Mouse (Mus musculus) hindlimb bud, embryonic 11.5 days (tissue): Measurements from ENCODE around the gene Yrdc.

ENCODE experiments used
- DNase-seq: peaks from one replicate; pipeline ENCODE4 v3.0.0-alpha.2; 2012; ENCODE audit warnings: low read depth, low spot score; ENCODE audit errors: extremely low spot score

Yrdc gene

DNA sequence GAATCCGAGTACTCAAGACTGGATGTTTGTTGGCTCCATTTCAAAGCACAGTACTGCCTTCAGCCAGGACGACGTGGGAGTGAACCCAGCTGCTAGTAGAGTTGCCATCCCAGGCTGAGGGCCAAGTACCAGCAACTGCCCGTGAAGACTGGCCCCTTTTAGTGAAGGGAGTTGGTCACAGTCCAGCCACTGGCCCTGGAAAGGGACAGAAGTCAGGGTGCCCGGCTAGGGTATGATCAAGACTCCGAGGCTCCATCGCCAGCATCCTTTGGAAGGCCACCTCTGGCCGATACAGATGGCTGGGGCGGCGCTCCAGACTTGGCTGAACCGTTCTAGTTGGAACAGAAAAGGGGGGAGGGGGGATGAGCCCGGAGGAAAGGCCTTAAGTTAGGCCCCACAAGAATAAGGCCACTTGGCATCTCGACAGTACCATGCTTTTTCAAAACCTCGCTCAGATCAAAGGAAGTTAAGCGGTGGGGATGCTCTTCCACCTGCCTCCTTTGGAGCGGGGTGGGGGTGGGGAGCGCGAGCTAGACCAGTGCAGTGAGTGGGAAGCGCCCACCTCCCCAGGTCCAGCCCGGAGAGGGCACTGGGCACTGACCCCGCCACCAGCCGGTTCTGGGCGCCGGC, 733 bp upstream of the Yrdc start:
- DNase-seq: no peak

DNA sequence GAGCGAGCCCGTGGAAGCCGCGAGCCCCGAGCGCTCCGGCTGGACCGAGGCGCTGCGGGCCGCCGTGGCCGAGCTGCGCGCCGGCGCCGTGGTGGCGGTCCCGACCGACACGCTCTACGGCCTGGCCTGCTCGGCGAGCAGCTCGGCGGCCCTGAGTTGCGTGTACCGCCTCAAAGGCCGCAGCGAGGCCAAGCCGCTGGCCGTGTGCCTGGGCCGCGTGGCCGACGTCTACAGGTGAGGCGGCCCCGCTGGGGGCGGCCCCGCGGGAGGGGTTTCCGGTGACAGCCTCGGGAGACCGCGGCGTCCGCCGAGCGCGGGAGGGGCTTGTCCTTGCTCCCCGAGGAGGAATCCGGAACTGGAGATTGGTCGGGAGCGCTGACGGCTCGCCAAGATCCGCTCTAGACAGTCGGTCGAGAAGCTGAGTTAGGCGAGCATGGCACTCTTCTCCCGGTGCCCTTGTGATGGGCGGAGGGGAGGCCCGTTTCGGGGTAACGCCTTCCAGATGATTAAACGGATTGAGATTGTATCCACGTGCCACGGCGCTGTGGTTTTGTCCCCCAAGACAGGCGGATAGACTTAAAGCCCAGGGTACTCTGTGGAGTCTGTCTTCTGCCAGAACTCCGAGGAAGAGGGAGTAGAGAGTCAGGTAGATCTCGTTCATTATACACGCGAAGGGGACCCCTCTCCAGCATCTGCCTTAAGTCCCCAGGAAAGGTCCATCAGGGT, 617 bp downstream of the Yrdc start, which contains the start of gene 1110065P20Rik:
1110065P20Rik (minus strand) TSS at position 264 of the 726 bp plus-strand sequence.
- DNase-seq: no peak

DNA sequence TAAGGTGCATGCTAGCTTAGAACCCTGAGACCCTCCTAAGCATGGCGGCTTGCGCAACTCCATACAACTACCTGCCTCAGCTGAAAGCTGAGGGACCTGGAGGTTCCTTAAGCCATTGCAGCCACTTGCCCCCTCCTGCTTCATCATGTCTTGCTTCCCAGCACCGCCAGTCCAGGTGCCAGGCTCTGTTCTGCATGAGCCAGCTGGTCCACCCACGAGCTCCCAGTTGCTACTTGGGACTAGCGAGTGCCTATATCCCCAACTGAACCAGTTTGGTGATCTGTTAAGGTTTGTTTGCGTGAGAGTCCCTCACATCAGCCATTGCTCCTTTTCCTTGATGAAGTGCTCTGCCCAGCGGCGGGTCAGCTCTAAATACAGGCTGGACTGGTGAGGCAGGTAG, 5.8 kb downstream of the Yrdc start:
- DNase-seq: no peak

DNA sequence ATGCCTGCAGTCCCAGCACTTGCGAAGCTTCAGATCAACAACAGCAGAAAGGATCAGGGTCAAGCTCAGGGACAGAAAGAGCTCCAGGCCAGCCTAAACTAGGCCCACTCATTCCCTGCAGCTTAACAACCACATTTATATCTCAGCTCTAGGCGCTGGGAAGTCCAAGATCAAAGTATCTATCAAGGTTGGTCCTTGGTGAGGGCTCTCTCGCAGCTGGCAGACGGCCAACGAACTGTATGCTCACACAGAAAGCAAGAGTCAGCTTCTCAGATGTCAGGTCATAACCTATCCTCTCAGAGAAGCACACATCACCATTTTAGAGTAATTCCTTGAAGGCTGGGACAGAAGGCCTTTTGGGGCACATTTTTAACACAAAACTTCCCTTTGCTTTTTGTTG, 7.9 kb downstream of the Yrdc start:
- DNase-seq: no peak

DNA sequence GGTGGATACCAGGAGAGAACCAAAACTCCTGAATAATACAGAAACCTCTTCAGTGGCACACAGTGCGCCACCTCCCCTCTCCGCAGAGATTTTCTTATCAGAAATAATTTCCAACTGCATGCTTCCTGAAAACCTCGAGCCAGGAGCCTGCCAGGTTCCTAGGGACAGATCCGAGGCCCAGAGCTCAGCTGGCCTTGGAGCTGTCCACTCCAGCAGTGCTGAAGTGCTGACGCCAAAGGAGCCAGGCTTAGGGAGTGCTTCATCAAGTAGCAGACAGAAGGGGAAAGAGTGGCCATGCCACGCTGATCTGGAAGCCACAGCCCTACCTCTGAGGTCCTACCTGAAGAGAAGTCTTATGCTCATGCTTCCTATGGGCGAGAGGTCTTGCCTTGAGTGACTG, 10.0 kb downstream of the Yrdc start:
- DNase-seq: peak; percentile 86

DNA sequence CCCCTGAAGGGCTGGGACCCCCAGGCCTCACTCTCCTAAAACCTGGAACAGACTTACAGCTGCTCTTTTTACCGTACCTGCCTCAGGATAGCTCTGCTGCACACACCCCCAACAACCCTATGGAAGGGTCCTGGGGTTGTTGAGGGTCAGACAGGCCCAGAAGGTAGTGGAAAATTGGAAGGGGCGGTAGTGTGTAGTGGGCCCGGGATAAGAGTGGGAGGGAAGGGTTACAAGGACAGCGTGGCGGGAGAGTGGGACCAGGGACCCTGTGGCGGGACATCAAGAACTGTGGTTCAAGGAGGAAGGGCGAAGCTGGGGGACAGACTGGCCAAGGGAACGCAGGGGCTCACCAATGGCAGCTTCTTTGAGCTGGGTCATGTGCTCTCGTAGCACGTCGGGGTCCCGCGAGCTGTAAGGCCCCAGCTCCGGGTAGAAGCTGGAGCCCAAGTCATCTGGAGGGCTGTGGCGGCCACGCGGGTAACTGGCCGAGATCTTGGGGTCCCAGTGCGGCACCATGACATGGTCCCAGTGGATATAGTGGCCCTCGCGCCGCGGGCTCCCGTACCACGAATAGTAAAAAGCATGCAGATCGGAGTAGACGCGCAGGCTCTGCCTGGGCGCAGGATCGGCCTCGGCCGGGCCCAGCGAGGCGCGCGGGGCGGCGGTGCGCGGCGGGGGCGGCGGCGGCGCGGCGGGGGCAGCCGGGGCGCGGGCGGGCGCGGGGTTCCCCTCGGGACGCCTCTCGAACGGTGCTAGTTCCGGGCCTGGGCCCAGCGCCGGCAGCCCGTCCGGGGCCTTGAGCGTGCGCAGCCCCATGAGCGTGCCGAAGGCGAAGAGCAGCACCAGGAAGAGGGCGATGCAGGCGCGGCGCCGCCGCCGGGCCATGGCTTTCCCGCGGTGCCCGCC, 11.1 kb downstream of the Yrdc start, which contains the start of gene Maneal:
Maneal (minus strand) TSS at position 889 of the 906 bp plus-strand sequence.
- DNase-seq: no peak

DNA sequence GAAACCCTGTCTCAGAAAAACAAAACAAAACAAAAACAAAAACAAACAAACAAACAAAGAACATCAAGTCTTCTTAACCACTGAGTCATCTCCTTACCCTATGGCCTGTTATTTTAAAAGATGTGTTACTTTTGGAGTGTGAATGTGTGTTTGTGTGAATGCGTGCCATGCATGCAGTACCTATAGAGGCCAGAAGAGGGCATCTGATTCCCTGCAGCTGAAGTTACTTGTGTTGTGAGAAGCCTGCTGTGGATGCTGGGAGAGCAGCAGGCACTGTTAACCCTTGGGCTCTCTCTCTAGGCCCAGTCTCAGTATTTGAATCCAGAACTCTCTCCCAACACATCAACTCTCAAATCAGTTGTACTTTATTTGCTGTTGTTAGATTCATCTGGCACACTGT, 22.2 kb downstream of the Yrdc start:
- DNase-seq: no peak

DNA sequence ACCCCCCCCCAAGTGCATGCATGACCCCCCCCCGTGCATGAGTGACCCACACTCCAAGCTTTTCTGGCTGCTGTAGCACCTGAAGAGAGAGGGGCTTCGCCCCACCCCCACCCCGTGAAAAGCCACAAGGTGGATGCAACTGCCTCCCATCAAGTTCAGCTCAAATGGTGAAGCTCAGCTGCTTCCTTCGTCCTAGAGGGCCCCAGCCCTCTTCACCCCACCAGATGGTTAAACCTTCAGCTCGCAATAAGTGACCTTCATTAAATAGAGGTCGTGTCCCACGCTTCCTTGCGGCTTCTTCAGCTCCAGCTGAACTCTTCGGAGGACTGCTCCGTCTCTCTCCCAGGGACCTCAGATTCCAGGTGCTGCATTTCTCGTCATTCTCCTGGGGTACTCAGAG, 30.1 kb downstream of the Yrdc start, which contains the start of gene Epha10:
Epha10 (plus strand) TSS at position 301 of the 400 bp plus-strand sequence.
- DNase-seq: no peak

DNA sequence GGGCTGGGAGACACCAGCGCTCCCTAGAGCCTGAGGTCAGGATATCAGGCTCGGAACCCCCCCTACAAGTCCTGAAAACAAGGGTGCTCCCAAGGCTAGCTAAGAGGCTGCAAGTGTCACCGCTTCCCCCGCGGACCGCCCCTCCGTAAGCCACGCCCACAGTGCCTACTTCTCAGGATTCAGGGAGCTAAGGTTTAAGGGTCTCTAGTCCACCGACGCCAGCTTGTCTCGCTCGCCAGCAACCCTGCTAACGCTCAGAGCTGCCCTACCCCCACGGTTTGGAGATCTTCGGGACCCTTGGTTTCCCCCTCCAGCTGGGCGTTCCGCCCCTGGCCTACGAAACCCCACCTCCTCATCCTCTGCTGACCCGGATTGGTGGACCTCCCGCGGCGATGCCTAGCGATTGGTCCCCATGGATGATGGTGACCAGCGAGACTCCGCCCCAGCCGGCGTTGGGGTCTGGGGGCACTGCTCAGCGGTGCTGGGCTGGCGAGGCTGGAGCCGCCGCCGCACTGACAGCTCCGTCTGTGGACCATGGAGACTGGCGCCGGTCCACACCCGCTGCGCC, 30.9 kb downstream of the Yrdc start:
- DNase-seq: no peak

DNA sequence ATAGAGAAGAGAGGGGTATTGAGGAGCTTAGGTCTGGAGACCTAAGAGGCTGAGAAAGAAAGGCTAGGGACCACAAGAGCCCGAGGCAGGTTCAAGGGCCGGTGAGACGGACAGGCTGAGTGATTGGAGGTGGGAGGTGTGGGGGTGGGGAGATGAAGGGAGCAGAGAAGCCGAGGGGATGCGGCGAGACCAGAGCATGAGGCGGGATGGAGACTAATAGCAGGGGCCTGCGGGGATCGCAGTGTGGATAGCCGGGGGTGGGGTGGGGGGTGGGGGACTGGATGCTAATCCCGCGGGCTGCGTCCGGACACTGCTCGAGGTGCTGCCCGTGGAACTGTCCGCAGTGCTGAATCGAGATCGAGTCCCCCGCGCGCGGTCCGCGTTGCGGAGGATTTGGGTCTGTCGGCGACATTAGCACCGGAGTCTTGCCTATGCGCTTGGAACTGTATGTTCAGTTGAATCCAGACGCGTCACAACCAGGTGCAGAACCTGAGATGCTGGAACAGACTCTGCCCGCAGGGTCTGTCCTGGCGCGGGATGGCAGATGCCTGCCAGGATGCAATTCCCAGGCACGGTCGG, 31.8 kb downstream of the Yrdc start:
- no peak for DNase-seq

DNA sequence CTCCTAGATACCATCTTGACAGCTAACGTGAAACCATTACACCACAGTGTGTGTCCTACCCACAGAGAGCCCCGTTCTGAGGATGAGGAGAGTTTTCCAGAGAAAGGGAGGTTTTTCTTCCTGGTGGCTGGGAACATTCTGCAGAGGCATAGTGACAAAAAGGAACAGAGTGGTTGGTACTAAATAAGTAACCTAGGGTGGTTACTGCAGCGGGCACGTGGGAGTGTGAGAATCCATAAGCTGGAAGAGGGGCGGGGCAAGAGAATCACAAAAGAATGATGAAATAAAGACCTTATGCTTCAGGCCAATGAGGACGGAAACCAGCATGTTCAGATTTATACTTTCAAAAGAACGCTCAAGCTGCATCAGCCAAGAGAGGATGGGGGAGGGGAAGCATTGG, 38.2 kb downstream of the Yrdc start:
- no peak for DNase-seq

DNA sequence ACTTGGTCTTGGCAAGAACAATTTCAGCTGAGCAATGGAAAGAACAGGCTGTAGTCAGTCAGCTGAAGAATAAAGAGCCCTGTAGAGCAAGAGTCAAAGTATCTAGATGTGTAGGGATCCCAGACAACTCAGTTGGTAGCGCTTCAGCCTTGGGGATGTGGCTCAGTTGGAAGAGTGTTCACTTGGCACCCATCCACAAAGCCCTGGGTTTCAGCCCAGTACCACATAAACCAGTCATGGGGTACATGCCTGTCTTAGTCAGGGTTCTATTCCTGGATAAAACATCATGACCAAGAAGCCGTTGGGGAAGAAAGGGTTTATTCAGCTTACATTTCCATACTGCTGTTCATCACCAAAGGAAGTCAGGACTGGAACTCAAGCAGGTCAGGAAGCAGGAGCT, 39.5 kb downstream of the Yrdc start:
- no peak for DNase-seq

DNA sequence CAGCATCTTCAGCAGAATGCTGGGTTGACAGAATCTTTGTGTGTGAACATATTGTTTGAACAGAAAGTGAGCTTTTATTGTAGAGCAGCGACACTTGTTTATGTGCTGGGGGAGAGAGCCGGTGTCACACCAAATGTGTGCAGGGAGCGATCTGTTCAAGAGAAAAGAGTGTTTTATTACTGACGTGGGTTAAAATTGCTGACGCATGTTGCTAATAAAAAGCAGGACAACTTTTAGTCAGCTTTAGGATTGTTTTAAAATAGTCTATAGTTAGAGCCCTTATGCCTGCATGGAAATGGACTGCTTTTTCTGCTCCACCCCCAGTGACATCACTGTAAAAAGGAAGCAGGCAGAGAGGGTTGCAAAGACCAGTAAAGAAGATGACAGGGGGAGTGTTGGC, 40.4 kb downstream of the Yrdc start:
- no peak for DNase-seq

DNA sequence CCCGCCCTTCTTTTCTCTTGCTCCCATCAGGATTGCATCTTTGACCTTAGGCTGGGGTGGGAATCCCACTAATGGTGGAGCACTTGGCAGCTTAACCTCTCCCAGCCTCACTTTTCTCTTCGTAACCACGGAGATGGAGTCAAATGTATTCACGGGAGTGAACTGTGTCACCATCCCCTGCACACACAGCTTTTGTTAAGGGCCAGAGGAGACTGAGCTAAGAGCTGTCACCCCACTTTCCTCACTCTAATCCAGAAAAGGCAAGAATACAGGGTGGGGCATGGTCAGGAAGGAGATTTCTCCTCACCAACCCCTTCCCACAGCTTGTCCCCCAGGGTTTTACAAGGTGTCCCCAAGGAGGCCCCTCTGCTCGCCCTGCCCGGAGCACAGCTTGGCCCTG, 43.3 kb downstream of the Yrdc start:
- no peak for DNase-seq

DNA sequence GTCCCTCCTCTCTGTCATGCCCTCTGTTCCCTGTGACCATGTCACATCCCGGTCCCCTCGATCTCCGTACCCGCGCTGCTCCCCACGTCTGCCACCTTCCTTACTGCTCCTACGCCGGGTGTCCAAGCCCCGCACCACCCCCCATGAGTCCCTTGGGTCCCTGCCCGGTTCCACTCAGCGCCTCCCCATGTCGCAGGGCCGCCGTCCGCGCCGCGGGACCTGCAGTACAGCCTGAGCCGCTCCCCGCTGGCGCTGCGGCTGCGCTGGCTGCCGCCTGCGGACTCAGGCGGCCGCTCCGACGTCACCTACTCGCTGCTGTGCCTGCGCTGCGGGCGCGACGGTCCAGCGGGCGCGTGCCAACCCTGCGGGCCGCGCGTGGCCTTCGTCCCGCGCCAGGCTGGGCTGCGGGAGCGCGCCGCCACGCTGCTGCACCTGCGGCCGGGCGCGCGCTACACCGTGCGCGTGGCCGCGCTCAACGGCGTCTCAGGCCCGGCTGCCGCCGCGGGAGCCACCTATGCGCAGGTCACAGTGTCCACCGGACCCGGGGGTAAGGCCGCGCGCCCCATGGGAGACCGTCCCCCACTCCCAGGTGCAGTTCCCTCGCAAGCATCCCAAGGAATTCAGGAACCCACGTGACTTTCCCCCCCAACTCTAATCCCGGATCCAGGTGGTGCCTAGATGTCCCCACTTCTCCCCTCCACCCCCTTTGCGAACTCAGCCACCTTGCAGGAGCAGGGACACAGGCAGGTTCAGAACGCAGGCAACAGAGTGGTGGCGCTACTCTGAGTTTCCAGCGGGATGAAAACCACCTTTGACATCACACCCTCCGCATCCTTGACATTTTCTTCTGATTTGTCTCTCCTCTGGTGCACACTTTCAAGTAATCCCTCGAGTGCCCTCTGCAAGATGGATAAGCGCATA, 44.3 kb downstream of the Yrdc start:
- DNase-seq: no peak

DNA sequence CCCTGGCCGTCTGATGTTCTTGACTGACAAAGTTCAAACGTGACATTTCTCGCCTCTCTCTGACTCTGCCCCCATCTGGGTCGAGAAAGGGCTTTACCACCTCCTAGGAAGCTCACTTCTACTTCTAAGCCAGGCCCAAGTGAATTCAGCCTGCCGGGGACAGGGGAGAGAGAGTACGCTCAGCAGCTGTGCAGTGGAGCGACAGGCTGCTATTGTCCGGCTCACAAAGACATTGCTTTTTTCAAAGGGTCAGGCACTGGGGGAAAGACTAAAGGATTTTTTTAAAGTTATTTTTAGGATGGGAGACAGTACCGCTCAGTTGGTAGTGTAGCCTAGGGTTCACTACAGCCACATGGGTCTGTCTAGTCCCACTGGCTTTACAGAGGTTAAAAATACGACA, 47.9 kb downstream of the Yrdc start:
- no peak for DNase-seq

DNA sequence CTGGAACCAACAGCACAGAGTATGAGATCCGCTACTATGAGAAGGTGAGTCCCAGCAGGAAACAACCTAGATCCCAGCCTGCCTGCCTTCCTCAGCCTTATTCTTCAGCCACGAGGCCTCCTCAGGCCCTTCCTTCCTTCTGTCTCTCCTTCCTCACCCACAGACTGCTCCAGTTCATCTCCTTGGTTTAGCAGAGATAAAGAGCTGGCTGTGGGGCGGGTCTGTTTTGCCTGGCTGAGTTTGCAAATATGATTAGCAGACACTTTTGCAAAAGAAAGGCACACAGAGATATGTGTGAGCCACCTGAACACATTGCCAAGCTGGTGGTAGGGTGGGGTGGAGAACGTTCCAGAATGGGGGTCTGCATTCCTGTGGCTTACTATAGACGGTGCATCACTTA, 49.4 kb downstream of the Yrdc start:
- no peak for DNase-seq
